Mouse (Mus musculus) heart, adult 2 months (tissue): ENCODE results near the gene Nfic. TPM values are rescaled to one million over a fixed set of nuclear protein-coding genes. Genes with fewer than 3 reads are reported as not detected.

Experiments
- DNase-seq, 2 experiments: peaks; one replicate each; pipeline ENCODE4 v3.0.0; 2021
- H3K27ac ChIP-seq: fragments of 200-600 bp; 2 replicates; pipeline ENCODE4 v1.8.1; 2022
- H3K27me3 ChIP-seq: fragments of 200-500 bp; 2 replicates; pipeline ENCODE4 v1.6.1; 2012; ENCODE audit warnings: mild to moderate bottlenecking, low read length, inconsistent platforms, mixed read lengths; ENCODE audit not compliant: control insufficient read depth, insufficient read depth
- H3K36me3 ChIP-seq: fragments of 200-500 bp; 2 replicates; pipeline ENCODE4 v1.6.1; 2012; ENCODE audit warnings: low read length, inconsistent platforms; ENCODE audit not compliant: control insufficient read depth, insufficient read depth
- H3K4me1 ChIP-seq: fragments of 200-500 bp; 2 replicates; pipeline ENCODE4 v1.6.1; 2011; ENCODE audit warnings: low read length; ENCODE audit not compliant: control insufficient read depth, insufficient read depth
- H3K4me3 ChIP-seq: fragments of 200-600 bp; 2 replicates; pipeline ENCODE4 v1.8.1; 2022
- H3K79me2 ChIP-seq: fragments of 200-500 bp; replicated peaks from 2 replicates; pipeline ENCODE4 v1.6.1; 2012; ENCODE audit warnings: mild to moderate bottlenecking, inconsistent platforms, low read length, moderate library complexity, mixed read lengths; ENCODE audit not compliant: control insufficient read depth, insufficient read depth
- H3K9ac ChIP-seq: fragments of 200-500 bp; 2 replicates; pipeline ENCODE4 v1.6.1; 2012; ENCODE audit warnings: low read depth, mild to moderate bottlenecking, control low read depth, inconsistent platforms, low read length, mixed read lengths
- CTCF ChIP-seq: fragments of 200-600 bp; IDR thresholded peaks from 2 replicates; pipeline ENCODE4 v1.8.1; 2022; ENCODE audit warnings: antibody characterized with exemption, mild to moderate bottlenecking, moderate library complexity
- EP300 ChIP-seq: fragments of 200-500 bp; IDR thresholded peaks from 2 replicates; pipeline ENCODE4 v1.6.1; 2011; ENCODE audit warnings: low read depth, low read length, control low read depth; ENCODE audit not compliant: insufficient read depth
- POLR2A ChIP-seq: fragments of 200-500 bp; IDR thresholded peaks from 2 replicates; pipeline ENCODE4 v1.6.1; 2011; ENCODE audit warnings: mild to moderate bottlenecking, low read depth, low read length, control low read depth; ENCODE audit not compliant: insufficient read depth
- WGBS: fragments of 180-500 bp; shearing (Covaris S2); methylation state at CpG from one replicate; pipeline ENCODE4 v1.1.7; 2018; 5-methylcytosine and 5-hydroxymethylcytosine counted together
- intact Hi-C: fragments of 180-260 bp; cut with DNase I; formaldehyde crosslinking; loops from one replicate; pipeline ENCODE4 v1.15.1; 2025
- polyA plus RNA-seq: library from polyadenylated mRNA; depleted of rRNA; stranded (reverse); fragments of >200 nt; gene quantifications from 2 replicates; pipeline ENCODE4 v1.2.3, GENCODE M21; 2012
- total RNA-seq, 2 experiments: library from RNA; stranded (reverse); gene quantifications; 2 replicates each; pipeline ENCODE4 v1.2.3; 2021

The Nfic gene
- total and polyA plus RNA-seq, 3 experiments: 80.1 to 104 (median 94.2) TPM

DNA sequence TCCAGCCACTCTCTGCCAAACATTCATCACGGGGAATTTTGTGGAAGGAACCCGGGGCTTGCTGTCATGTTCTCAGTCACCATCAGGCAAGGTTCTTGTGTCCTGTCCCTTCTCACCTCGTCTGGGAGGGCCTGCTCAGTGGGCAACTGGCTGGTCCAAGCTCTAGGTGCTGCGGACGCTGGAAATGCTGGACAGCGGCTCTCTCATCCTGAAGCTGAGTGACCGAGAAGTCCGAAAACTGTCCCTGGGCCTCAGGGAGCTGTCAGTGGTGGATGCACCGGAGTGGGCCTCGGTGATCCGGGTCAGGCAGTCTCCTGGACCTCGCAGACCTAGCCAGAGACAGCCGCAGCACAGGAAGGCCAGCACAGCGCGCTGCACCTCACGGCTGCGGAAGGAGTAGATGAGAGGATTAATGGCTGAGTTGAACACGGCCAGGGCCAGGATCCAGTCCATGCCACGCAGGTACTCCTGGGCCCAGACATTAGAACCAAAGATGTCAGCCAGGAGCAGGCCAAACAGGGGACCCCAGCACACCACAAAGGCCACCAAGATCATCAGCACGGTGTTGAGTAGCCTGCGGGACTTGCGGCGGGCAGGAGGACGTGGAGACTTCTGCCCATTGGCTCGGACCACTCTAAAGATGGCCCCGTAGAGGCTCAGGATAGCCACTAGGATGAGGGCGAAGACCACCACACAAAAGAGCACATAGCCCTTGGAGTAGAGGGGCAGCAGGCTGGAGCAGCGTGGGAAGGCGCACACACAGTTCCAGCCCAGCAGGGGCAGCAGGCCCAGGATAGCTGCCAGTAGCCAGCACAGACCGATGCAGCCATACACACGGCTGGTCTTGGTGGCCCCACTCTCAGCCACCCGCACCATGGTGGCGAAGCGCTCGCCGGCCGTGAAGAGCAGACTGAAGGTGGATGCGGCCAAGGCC is 43.1 kb upstream of the Nfic start:
- peak overlapping the region; percentile 70 for H3K9ac ChIP-seq

DNA sequence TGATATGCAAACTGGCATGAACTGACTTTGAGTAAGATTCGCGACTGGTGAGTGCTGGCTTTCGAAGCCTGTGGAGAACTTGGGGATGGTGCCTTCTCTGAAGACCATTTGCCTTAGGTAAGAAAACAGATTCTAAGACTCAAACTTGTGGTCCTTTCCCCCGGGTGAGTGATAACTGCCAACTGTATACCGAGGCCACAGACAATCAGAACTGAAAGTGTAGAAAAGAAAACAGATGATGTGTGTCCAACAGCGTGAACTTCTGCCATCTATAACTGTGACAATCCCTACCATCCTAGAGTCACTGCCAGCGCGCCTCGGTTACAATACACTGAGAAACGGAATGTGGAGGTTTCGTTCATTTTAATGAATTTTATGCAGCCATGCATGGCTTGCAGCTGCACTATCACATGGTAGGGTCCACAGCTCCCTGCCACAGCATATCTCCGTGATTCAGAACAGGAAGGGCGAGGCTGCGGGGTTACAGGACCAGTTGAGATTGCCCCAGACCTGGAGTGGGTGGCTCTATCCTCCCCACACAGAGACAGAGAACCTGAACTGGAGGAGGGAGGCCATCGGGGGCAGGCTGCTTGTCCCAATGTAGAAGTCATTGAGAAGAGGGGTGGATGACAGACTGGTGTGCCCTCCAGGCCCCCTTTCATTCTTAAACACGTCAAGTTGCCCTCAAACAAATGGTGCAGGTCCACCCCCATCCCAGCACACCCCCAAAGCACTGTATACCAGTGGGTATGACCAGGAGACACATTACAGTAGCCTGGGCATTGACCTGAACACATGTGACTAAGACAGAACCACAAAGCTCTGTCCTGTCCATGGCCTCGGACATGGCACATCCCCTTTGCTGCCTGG is 42.2 kb upstream of the Nfic start:
- Histone ChIP-seq H3K4me1 (peaks cover 2% of the 10 kb centered on the region), H3K4me3 (no peak overlapping the region), H3K9ac (no peak overlapping the region), H3K36me3 (no peaks in the 10 kb centered on the region), H3K27me3 (no peaks in the 10 kb centered on the region), H3K79me2 (peaks cover 4% of the 10 kb centered on the region), H3K27ac (no peak overlapping the region; the same call in 1 of the 2 replicates)
- intact Hi-C loops: loop anchor here (10.0 kb wide), 1 partner anchor 593 kb away; the partner anchor contains the start of gene Timm13
- peak in 1 of 2 experiments; percentile 23 for DNase-seq
- no peak for TF ChIP-seq EP300
- TF ChIP-seq POLR2A: no peak
- no peak for TF ChIP-seq CTCF
- 73% methylated on average over 17 of the region's 17 CpGs for WGBS

More for the DNA sequence above, 43.1 kb upstream of the Nfic start:
- TF ChIP-seq POLR2A: no peak
- no peak for TF ChIP-seq CTCF
- TF ChIP-seq EP300: no peak
- no peaks in the 10 kb centered on the region for H3K36me3 ChIP-seq
- no peaks in the 10 kb centered on the region for H3K27me3 ChIP-seq
- 82% methylated on average over 38 of the region's 38 CpGs for WGBS
- H3K79me2 ChIP-seq: peaks cover 4% of the 10 kb centered on the region
- peak in 1 of 2 experiments; percentile 21 for DNase-seq
- intact Hi-C loops: loop anchor here (10.0 kb wide), 1 partner anchor 594 kb away; the partner anchor contains the start of gene Timm13
- peak overlapping the region; percentile 24 for H3K4me3 ChIP-seq
- peak overlapping the region; percentile 79 for H3K27ac ChIP-seq
- peaks cover 4% of the 10 kb centered on the region for H3K4me1 ChIP-seq

DNA sequence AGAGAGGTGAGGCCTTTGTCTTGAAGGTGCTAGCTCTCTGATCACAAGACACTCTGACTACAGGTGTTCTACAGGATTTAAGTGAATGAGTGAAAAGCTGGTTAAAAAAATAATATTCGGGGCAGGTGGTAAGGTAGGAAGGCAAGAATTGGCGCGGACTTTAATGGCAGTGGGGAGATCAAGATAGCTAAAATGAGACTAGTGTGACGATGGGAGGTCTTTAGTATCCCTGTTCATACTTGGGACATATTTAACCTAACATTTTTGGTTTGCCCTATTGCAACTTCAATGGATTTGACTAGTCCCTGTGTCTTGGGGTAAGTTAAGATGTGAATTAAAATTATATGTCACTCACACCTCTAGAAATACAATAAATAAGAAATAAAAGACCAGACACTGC is 41.5 kb upstream of the Nfic start:
- H3K27me3 ChIP-seq: no peaks in the 10 kb centered on the region
- no peak for DNase-seq
- peaks cover 4% of the 10 kb centered on the region for H3K79me2 ChIP-seq
- TF ChIP-seq EP300 (no peak), CTCF (no peak), POLR2A (no peak)
- intact Hi-C loops: loop anchor here (10.0 kb wide), 1 partner anchor 592 kb away; the partner anchor contains the start of gene Timm13
- peak overlapping the region; percentile 87; the same call in 1 of the 2 replicates for H3K4me3 ChIP-seq
- no peaks in the 10 kb centered on the region for H3K36me3 ChIP-seq
- H3K4me1 ChIP-seq: peaks cover 2% of the 10 kb centered on the region
- WGBS: 25% methylated on average over 4 of the region's 4 CpGs
- H3K27ac ChIP-seq: peak overlapping the region; percentile 96
- H3K9ac ChIP-seq: no peak overlapping the region

DNA sequence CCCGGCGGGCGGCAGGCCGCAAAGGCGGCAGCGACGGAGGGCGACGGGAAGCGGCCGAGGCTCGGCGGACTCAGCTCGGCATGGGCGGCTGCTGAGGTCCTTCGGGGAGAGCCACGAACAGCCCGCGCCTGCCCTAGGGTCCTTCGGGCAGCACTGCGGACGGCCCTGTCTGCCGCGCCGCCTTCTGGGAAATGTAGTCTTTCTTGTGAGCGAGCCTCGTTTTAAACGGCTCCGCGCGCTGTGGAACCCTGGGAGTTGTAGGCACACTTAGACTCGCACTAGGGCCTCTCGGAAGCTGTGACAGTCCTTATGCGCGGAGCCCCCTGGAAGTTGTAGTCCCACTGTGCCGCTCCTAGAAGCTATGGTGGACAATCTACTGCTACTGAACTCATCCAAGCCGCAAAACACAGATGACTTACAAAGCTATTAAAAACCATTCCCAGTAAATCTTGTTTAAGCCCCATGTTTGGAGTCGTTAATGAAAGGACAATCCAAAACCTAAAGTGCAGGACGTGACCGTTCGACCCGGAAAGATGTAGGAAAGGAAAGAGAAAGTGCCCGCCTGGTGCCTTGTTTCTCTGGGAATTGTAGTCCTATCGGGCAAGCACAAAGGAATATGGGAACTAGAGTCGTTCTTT is 40.9 kb upstream of the Nfic start, which contains the start of gene Ncln:
Ncln (minus strand) TSS at position 129 of the 638 bp plus-strand sequence.
- no peaks in the 10 kb centered on the region for H3K36me3 ChIP-seq
- peaks cover 4% of the 10 kb centered on the region for H3K79me2 ChIP-seq
- peak; percentile 97 to 99 for DNase-seq
- peaks cover 2% of the 10 kb centered on the region for H3K4me1 ChIP-seq
- H3K27ac ChIP-seq: peak within 1 kb of the TSS; percentile 96
- intact Hi-C loops: loop anchor here (10.0 kb wide), 1 partner anchor 592 kb away; the partner anchor contains the start of gene Timm13
- peak within 1 kb of the TSS; percentile 94 for H3K9ac ChIP-seq
- under 1% methylated on average over 45 of the region's 45 CpGs for whole genome bisulfite sequencing
- H3K27me3 ChIP-seq: no peaks in the 10 kb centered on the region
- TF ChIP-seq POLR2A: peak; percentile 80
- TF ChIP-seq EP300: no peak; the same call in 1 of the 2 replicates
- TF ChIP-seq CTCF: no peak
- H3K4me3 ChIP-seq: peak within 1 kb of the TSS; percentile 87

DNA sequence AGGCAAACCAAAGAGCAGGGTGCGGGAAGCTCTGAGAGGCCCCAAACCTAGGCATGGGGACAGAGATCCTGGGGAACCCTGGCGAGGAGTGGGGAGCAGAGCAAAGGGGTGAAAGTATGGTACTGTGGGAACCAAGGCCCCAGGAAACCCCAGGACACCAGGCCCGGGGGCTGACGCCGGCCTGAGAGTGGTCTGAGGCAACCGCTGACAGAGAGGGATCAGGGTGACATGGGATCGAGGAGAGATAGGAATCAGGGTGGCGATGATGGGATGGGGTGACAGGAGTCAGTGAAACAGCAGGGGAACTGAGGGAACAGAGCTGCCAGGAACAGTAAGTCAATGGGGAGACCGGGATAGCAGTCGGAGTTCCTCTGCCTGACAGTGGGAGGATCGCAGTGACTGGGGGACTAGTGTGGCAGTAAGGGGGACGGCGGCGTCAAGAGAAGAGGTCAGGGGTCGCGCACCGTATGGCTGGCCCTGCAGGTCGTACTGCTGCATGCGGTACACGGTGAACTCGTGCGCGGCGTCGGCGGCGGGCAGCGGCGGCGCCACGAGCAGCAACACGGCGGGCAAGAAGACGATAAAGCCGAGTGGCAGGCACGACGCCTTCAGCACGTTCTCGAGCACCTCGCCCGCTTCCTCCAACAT is 40.3 kb upstream of the Nfic start:
- Histone ChIP-seq H3K4me3 (peak overlapping the region; percentile 87), H3K9ac (peak overlapping the region; percentile 94), H3K27me3 (no peaks in the 10 kb centered on the region), H3K4me1 (peaks cover 2% of the 10 kb centered on the region), H3K36me3 (no peaks in the 10 kb centered on the region), H3K79me2 (peaks cover 4% of the 10 kb centered on the region), H3K27ac (peak overlapping the region; percentile 71)
- no peak for DNase-seq
- TF ChIP-seq POLR2A (no peak), EP300 (0 out of 2 replicates have a peak, but pooled peaks have one; percentile 1)
- intact Hi-C loops: loop anchor here (10.0 kb wide), 1 partner anchor 591 kb away; the partner anchor contains the start of gene Timm13
- WGBS: 1% methylated on average over 41 of the region's 41 CpGs
